Mouse (Mus musculus) E14TG2a.4 (cell line): ENCODE data around the gene Zfp607b.
A peak's percentile ranks its signal among the peaks of the same experiment; 100 is the strongest.

Experiments used
- H3K27me3 ChIP-seq: 2 replicates; pipeline ENCODE4 v1.6.1; 2014; ENCODE audit warnings: low read length, control low read depth; ENCODE audit not compliant: insufficient read depth
- H3K36me3 ChIP-seq: 2 replicates; pipeline ENCODE4 v1.6.1; 2014; ENCODE audit warnings: low read length, control low read depth; ENCODE audit not compliant: insufficient read depth
- H3K4me1 ChIP-seq: replicated peaks from 2 replicates; pipeline ENCODE4 v1.6.1; 2014; ENCODE audit warnings: low read depth, low read length, control low read depth
- H3K4me3 ChIP-seq: replicated peaks from 2 replicates; pipeline ENCODE4 v1.5.1; 2014; ENCODE audit warnings: mild to moderate bottlenecking, low read length
- H3K9me3 ChIP-seq: 2 replicates; pipeline ENCODE4 v1.6.1; 2014; ENCODE audit warnings: low read length, control low read depth
- CTCF ChIP-seq: conservative IDR thresholded peaks from 2 replicates; pipeline ENCODE4 v1.5.1; 2014; ENCODE audit warnings: low read length
- NANOG ChIP-seq: IDR thresholded peaks from 2 replicates; pipeline ENCODE4 v1.6.1; 2014; ENCODE audit warnings: borderline replicate concordance, low read length, mixed read lengths
- POU5F1 ChIP-seq: IDR thresholded peaks from 2 replicates; pipeline ENCODE4 v1.6.1; 2014; ENCODE audit warnings: low read length, borderline replicate concordance

The Zfp607b gene

GRCm38 (mm10) chr7:27688815-27689612 is at the start of gene Zfp607b:
Zfp607b (plus strand) TSS chr7:27689340.
- no peak for TF ChIP-seq NANOG
- no peak for TF ChIP-seq CTCF
- TF ChIP-seq POU5F1: no peak
- Histone ChIP-seq H3K9me3 (no peaks in the 10 kb centered on the region), H3K36me3 (no peaks in the 10 kb centered on the region), H3K27me3 (peaks cover 8% of the 10 kb centered on the region; the same call in 1 of the 2 replicates), H3K4me1 (peaks cover 44% of the 10 kb centered on the region), H3K4me3 (peak within 1 kb of the TSS; percentile 79)

GRCm38 (mm10) chr7:27644471-27644870 is 44.7 kb upstream of the Zfp607b start:
- Histone ChIP-seq H3K9me3 (no peaks in the 10 kb centered on the region), H3K27me3 (no peaks in the 10 kb centered on the region), H3K4me3 (no peak overlapping the region), H3K4me1 (peaks cover 36% of the 10 kb centered on the region), H3K36me3 (0 out of 2 replicates have a peak, but pooled peaks cover 4% of the 10 kb centered on the region)
- TF ChIP-seq NANOG (no peak), CTCF (peak; percentile 39)

- Histone ChIP-seq H3K9me3 (no peaks in the 10 kb centered on the region), H3K4me3 (no peak overlapping the region), H3K36me3 (no peaks in the 10 kb centered on the region), H3K27me3 (no peaks in the 10 kb centered on the region), H3K4me1 (peaks cover 40% of the 10 kb centered on the region)
- no peak for TF ChIP-seq POU5F1
- no peak for TF ChIP-seq CTCF
- no peak for TF ChIP-seq NANOG
Observed at GRCm38 (mm10) chr7:27646516-27646915, 42.6 kb upstream of the Zfp607b start.

GRCm38 (mm10) chr7:27647281-27648002 is 41.7 kb upstream of the Zfp607b start:
- Histone ChIP-seq H3K4me3 (peak overlapping the region; percentile 32; the same call in 1 of the 2 replicates), H3K4me1 (peaks cover 42% of the 10 kb centered on the region), H3K9me3 (no peaks in the 10 kb centered on the region), H3K27me3 (0 out of 2 replicates have a peak, but pooled peaks cover under 1% of the 10 kb centered on the region), H3K36me3 (no peaks in the 10 kb centered on the region)
- no peak for TF ChIP-seq POU5F1
- no peak for TF ChIP-seq NANOG
- no peak for TF ChIP-seq CTCF

- Histone ChIP-seq H3K27me3 (peaks cover 17% of the 10 kb centered on the region), H3K4me3 (peak overlapping the region; percentile 62), H3K9me3 (no peaks in the 10 kb centered on the region), H3K4me1 (peaks cover 54% of the 10 kb centered on the region), H3K36me3 (no peaks in the 10 kb centered on the region)
- TF ChIP-seq POU5F1: no peak
- TF ChIP-seq CTCF: no peak
- no peak for TF ChIP-seq NANOG
Observed at GRCm38 (mm10) chr7:27649723-27650122, 39.4 kb upstream of the Zfp607b start.

GRCm38 (mm10) chr7:27650949-27651348 is 38.2 kb upstream of the Zfp607b start:
- Histone ChIP-seq H3K4me3 (peak overlapping the region; percentile 62; the same call in 1 of the 2 replicates), H3K9me3 (no peaks in the 10 kb centered on the region)
- TF ChIP-seq CTCF: peak; percentile 90
- no peak for TF ChIP-seq NANOG

GRCm38 (mm10) chr7:27653681-27654437 is 35.3 kb upstream of the Zfp607b start, which contains the start of gene Ttc9b:
Ttc9b (plus strand) TSS chr7:27653915.
- Histone ChIP-seq H3K4me1 (peaks cover 57% of the 10 kb centered on the region), H3K27me3 (peaks cover 57% of the 10 kb centered on the region), H3K4me3 (peak within 1 kb of the TSS; percentile 79), H3K36me3 (no peaks in the 10 kb centered on the region), H3K9me3 (no peaks in the 10 kb centered on the region)
- TF ChIP-seq NANOG (no peak), CTCF (no peak), POU5F1 (no peak)

More at GRCm38 (mm10) chr7:27650949-27651348, 38.2 kb upstream of the Zfp607b start:
- Histone ChIP-seq H3K4me1 (peaks cover 61% of the 10 kb centered on the region), H3K27me3 (peaks cover 29% of the 10 kb centered on the region), H3K36me3 (no peaks in the 10 kb centered on the region)

GRCm38 (mm10) chr7:27654607-27655276 is 34.4 kb upstream of the Zfp607b start:
- Histone ChIP-seq H3K9me3 (no peaks in the 10 kb centered on the region), H3K27me3 (peaks cover 65% of the 10 kb centered on the region), H3K4me3 (peak overlapping the region; percentile 79), H3K36me3 (no peaks in the 10 kb centered on the region), H3K4me1 (peaks cover 62% of the 10 kb centered on the region)
- TF ChIP-seq CTCF (peak; percentile 92), POU5F1 (no peak)
